In the genomic region with DNA sequence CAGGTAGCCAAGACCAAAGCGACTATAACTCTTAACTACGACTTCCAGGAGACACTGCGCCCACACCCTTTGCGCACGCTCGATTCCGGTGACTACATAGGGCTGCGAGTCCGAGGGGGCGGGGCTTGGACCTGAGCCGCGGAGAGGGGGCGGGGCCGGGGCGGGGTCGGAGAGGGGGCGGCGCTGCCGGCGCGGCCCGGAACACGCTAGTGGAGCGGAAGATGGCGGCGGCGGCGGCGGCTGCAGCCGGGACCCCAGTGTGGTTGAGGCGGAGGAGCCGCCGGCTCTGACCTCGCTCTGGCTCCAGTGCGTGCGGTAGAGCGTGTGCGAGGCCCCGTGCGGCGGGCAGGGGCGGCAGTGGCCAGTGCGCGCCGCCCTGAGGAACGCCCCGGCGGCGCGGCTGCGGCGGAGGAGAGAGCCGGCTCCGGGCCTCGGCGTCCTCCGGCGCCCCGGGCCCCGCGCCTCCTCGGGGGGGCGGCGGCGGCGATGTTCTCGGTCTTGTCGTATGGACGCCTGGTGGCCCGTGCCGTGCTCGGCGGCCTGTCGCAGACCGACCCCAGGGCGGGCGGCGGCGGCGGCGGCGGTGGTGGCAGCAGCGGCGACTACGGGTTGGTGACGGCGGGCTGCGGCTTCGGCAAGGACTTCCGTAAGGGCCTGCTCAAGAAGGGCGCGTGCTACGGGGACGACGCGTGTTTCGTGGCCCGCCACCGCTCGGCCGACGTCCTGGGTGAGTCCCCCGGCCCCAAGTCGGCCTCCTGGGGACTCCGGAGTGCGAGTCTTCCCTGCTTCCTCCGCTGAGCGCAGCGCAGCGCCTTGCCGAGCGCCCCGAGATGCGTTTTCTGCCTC, we compare ENCODE assay signal across 7 mouse cellular contexts. TPM values are rescaled to one million over a fixed set of nuclear protein-coding genes. Genes with fewer than 3 reads are reported as not detected.
DNase-seq lines count a peak whose midpoint lies in the region; ATAC-seq lines count a peak whose summit lies in the region.

A gene (plus strand): TSS at position 183 of the 846 bp plus-strand sequence.

- peak within 1 kb of the TSS; percentile 90 for H3K4me3 ChIP-seq in embryonic facial prominence, embryonic 10.5 days
- H3K4me3 ChIP-seq in limb, embryonic 10.5 days = peak within 1 kb of the TSS; percentile 99
- peak within 1 kb of the TSS; percentile 95 for H3K4me3 ChIP-seq in midbrain, embryonic 13.5 days (replicated peaks)

- no peaks in the 10 kb centered on the region for H3K9me3 ChIP-seq in embryonic facial prominence, embryonic 10.5 days
- no peaks in the 10 kb centered on the region for H3K9me3 ChIP-seq in limb, embryonic 10.5 days (replicated peaks)
- H3K9me3 ChIP-seq in midbrain, embryonic 13.5 days = no peaks in the 10 kb centered on the region

- H3K36me3 ChIP-seq in embryonic facial prominence, embryonic 10.5 days (replicated peaks) = peaks cover 28% of the 10 kb centered on the region
- peaks cover 27% of the 10 kb centered on the region for H3K36me3 ChIP-seq in limb, embryonic 10.5 days
- peaks cover 21% of the 10 kb centered on the region for H3K36me3 ChIP-seq in midbrain, embryonic 13.5 days

- H3K4me2 ChIP-seq in midbrain, embryonic 13.5 days (replicated peaks) = peak within 1 kb of the TSS; percentile 99

- H3K9ac ChIP-seq in midbrain, embryonic 13.5 days (replicated peaks) = peak within 1 kb of the TSS; percentile 90

- peak within 1 kb of the TSS; percentile 90 for H3K27ac ChIP-seq in embryonic facial prominence, embryonic 10.5 days (replicated peaks)
- H3K27ac ChIP-seq in limb, embryonic 10.5 days = peak within 1 kb of the TSS; percentile 89
- H3K27ac ChIP-seq in midbrain, embryonic 13.5 days = peak within 1 kb of the TSS; percentile 92

- DNase-seq in adrenal gland, postnatal 10 days = peak; percentile 97
- peak; percentile 97 for DNase-seq in embryonic facial prominence, embryonic 10.5 days (ENCODE audit: low spot score)
- peak; percentile 90 for DNase-seq in kidney, adult 11 months
- peak; percentile 97 for DNase-seq in limb, embryonic 10.5 days (ENCODE audit: low spot score)
- DNase-seq in spleen, adult 12 weeks (ENCODE audit: low spot score) = peak; percentile 79

- peaks cover 9% of the 10 kb centered on the region for H3K27me3 ChIP-seq in embryonic facial prominence, embryonic 10.5 days (replicated peaks; ENCODE audit: low read depth, poor library complexity, severe bottlenecking)
- 0 out of 2 replicates have a peak, but pooled peaks cover 11% of the 10 kb centered on the region for H3K27me3 ChIP-seq in limb, embryonic 10.5 days (ENCODE audit: low read depth, poor library complexity, severe bottlenecking)
- H3K27me3 ChIP-seq in midbrain, embryonic 13.5 days = no peaks in the 10 kb centered on the region

- H3K4me1 ChIP-seq in embryonic facial prominence, embryonic 10.5 days = peaks cover 40% of the 10 kb centered on the region
- H3K4me1 ChIP-seq in limb, embryonic 10.5 days = peaks cover 31% of the 10 kb centered on the region
- H3K4me1 ChIP-seq in midbrain, embryonic 13.5 days (replicated peaks) = peaks cover 27% of the 10 kb centered on the region

- whole genome bisulfite sequencing in embryonic facial prominence, embryonic 10.5 days = under 1% methylated on average over 114 of the region's 114 CpGs
- WGBS in limb, embryonic 10.5 days = under 1% methylated on average over 78 of the region's 114 CpGs
- WGBS in midbrain, embryonic 13.5 days = under 1% methylated on average over 70 of the region's 114 CpGs

- peak; percentile 74 for ATAC-seq in granulocyte monocyte progenitor cell, adult 5-6 weeks (replicated peaks; ENCODE audit: poor library complexity, severe bottlenecking)
- ATAC-seq in midbrain, embryonic 13.5 days = peak; percentile 94

RNA-seq across cellular contexts. Expression of the gene that starts here (rescaled TPM):
- total RNA-seq in adrenal gland, postnatal 10 days (2021) = 10 to 100 TPM; 36.7 to 49.2 TPM
- 8.0 and 8.9 TPM in 2 replicates for polyA plus RNA-seq in embryonic facial prominence, embryonic 10.5 days (2016; fragmentation: Nextera tagmentation; extraction: Ambion mirVana)
- total RNA-seq in granulocyte monocyte progenitor cell, adult 5-6 weeks (2014; fragmentation: Nextera tagmentation) = 12.0 and 14.8 TPM in 2 replicates
- 17.2 TPM in 2 replicates for total RNA-seq in granulocyte monocyte progenitor cell, adult 5-6 weeks (2017)
- 8.2 and 9.7 TPM in 2 replicates for polyA plus RNA-seq in limb, embryonic 10.5 days (2016; fragmentation: Nextera tagmentation; extraction: Ambion mirVana)
- polyA plus RNA-seq in midbrain, embryonic 13.5 days (2015; fragmentation: Nextera tagmentation; extraction: Ambion mirVana) = 8.0 and 9.1 TPM in 2 replicates

Comparison
In these comparisons a context has a peak if more than half of its experiments do, and no peak if none do; other contexts are left out.
1. Peak in every context shown above with its lines: DNase-seq, ATAC-seq, H3K4me3 ChIP-seq and H3K27ac ChIP-seq.